Mouse (Mus musculus) urinary bladder, adult 2 months (tissue): Measurements from ENCODE around the gene Aim2. TPM values are rescaled to one million over a fixed set of nuclear protein-coding genes. Genes with fewer than 3 reads are reported as not detected.
"Not testable (repeated sequence)": the region's sequence is repeated elsewhere in the genome, so short reads cannot be mapped to it uniquely, and the experiment has no call there.

Experiments used
- DNase-seq: peaks from one replicate; pipeline ENCODE4 v3.0.0; 2022; ENCODE audit warnings: low spot score
- polyA plus RNA-seq: library from polyadenylated mRNA; depleted of rRNA; stranded (reverse); fragments of >200 nt; gene quantifications from 2 replicates; pipeline ENCODE4 v1.2.3, GENCODE M21; 2012; rRNA removed

Gene Aim2
- polyA plus RNA-seq, 1 experiment, result 6.6 TPM

GRCm38 (mm10) chr1:173456139-173456754 lies 105.6 kb downstream of the Aim2 start:
- DNase-seq, result no peak

GRCm38 (mm10) chr1:173456761-173457160 lies 106.1 kb downstream of the Aim2 start:
- no peak for DNase-seq

GRCm38 (mm10) chr1:173480399-173481181 lies 129.9 kb downstream of the Aim2 start:
- DNase-seq, result not testable (repeated sequence)

- not testable (repeated sequence) for DNase-seq
Observed at GRCm38 (mm10) chr1:173481182-173481574, 130.5 kb downstream of the Aim2 start.

- not testable (repeated sequence) for DNase-seq
Observed at GRCm38 (mm10) chr1:173490812-173491480, 140.3 kb downstream of the Aim2 start, which contains the start of gene Ifi206. TSS of gene Ifi206 (minus strand) at chr1:173491041.

- DNase-seq, result not testable (repeated sequence)
Observed at GRCm38 (mm10) chr1:173491483-173491882, 140.8 kb downstream of the Aim2 start.

- not testable (repeated sequence) for DNase-seq
Observed at GRCm38 (mm10) chr1:173510595-173510994, 159.9 kb downstream of the Aim2 start.

Other genes with a start within 250 kb of the Aim2 start
- not detected in 2 replicates for gene Olfr1408, start 213.5 kb upstream of the Aim2 start, polyA plus RNA-seq
- not detected in 2 replicates for gene Olfr1406, start 160.2 kb upstream of the Aim2 start, polyA plus RNA-seq
- not detected in 2 replicates for gene Olfr218, start 153.1 kb upstream of the Aim2 start, polyA plus RNA-seq
- not detected in 2 replicates for gene Olfr1404, start 138.5 kb upstream of the Aim2 start, polyA plus RNA-seq
- gene Fcer1a, start 123.7 kb upstream of the Aim2 start, polyA plus RNA-seq, result 0.34 and 0.60 TPM in 2 replicates
- gene Olfr418, start 84.9 kb upstream of the Aim2 start, polyA plus RNA-seq, result not detected in 2 replicates
- not detected in 2 replicates for gene Mptx2, start 73.1 kb upstream of the Aim2 start, polyA plus RNA-seq
- 13.7 and 16.6 TPM in 2 replicates for gene Ackr1, start 17.1 kb upstream of the Aim2 start, polyA plus RNA-seq
- gene Cadm3, start 16.8 kb downstream of the Aim2 start, polyA plus RNA-seq, result 34.3 and 36.2 TPM in 2 replicates
- 0.65 and 1.1 TPM in 2 replicates for gene Ifi206, start 140.2 kb downstream of the Aim2 start, polyA plus RNA-seq
- 0.06 and 0.16 TPM in 2 replicates for gene Ifi214, start 185.1 kb downstream of the Aim2 start, polyA plus RNA-seq
- gene Ifi213, start 248.4 kb downstream of the Aim2 start, polyA plus RNA-seq, result 3.0 and 3.2 TPM in 2 replicates